Mouse (Mus musculus) gastrocnemius, postnatal 10 days (tissue): ENCODE data around the gene Nxt2. TPM values are rescaled to one million over a fixed set of nuclear protein-coding genes. Genes with fewer than 3 reads are reported as not detected.
A peak's percentile ranks its signal among the peaks of the same experiment; 100 is the strongest.
"Not testable (repeated sequence)": the region's sequence is repeated elsewhere in the genome, so short reads cannot be mapped to it uniquely, and the experiment has no call there.

Source experiments
- DNase-seq: peaks from one replicate; pipeline ENCODE4 v3.0.0; 2021; ENCODE audit warnings: mixed read lengths
- long read RNA-seq, 2 experiments: library from polyadenylated mRNA; stranded (forward); transcript quantifications; one replicate each; pipeline ENCODE4 v2.0.0; 2021
- total RNA-seq, 2 experiments: library from RNA; stranded (reverse); gene quantifications; 2 replicates each; pipeline ENCODE4 v1.2.3; 2021

Gene Nxt2
- total RNA-seq, result 1 to 10 TPM; 3.8 to 4.4 TPM
- long read RNA-seq, experiment 1, partial matches to known transcripts, result 0 of 5 reads
- long read RNA-seq, experiment 1, other reads (novel, unspliced or antisense), result 0 of 5 reads
- long read RNA-seq, experiment 2, partial matches to known transcripts, result 1 of 6 reads
- long read RNA-seq, experiment 2, other reads (novel, unspliced or antisense), result 1 of 6 reads

GRCm38 (mm10) chrX:142226542-142226941 is at the start of gene Nxt2:
TSS of gene Nxt2 (plus strand) at chrX:142226770.
- DNase-seq, result no peak

- no peak for DNase-seq
Observed at GRCm38 (mm10) chrX:142176981-142177380, 49.6 kb upstream of the Nxt2 start.

DNA sequence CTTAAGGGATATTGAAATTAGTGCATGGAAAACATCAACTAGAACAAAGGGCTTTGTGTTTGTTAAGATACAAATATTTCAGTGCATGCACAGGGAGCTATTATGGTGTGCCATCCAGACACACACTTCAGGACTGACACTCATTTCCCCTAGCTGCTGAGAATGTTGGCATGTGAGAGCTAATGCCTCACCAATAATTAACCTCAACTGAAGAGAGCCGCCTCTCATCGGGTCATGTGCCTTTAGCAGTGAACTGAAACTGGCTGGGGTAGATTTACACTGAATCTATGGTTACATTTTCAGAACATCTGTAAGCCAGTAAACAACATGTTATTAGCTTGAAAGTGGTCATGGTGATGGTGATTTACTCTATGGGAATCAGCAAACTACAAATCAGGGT is 44.5 kb upstream of the Nxt2 start:
- no peak for DNase-seq

- peak; percentile 20 for DNase-seq
Observed at GRCm38 (mm10) chrX:142189023-142189703, 37.4 kb upstream of the Nxt2 start.

DNA sequence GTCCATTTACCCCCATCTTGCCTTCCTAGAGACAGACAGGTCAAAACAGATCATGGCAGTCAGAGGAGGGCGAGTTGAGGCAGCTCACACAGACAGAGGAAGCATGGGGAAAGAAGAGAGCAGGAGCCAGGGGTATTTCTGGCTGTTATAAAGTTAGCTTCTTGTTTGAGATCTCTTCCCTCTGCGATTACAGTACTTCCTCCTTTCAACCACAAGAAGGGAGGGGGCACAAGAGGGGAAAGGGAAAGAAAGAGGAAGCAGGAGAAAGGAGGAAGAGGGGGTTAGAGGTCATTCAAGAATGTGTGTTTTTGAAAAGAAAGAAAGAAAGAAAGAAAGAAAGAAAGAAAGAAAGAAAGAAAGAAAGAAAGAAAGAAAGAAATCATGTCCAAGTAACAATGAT is 36.2 kb upstream of the Nxt2 start:
- no peak for DNase-seq

- no peak for DNase-seq
Observed at GRCm38 (mm10) chrX:142194420-142194819, 32.1 kb upstream of the Nxt2 start.

GRCm38 (mm10) chrX:142195551-142195950 is 31.0 kb upstream of the Nxt2 start:
- no peak for DNase-seq

- no peak for DNase-seq
Observed at GRCm38 (mm10) chrX:142196831-142197230, 29.7 kb upstream of the Nxt2 start, which contains the start of gene Gucy2f. TSS of gene Gucy2f (minus strand) at chrX:142196931.

DNA sequence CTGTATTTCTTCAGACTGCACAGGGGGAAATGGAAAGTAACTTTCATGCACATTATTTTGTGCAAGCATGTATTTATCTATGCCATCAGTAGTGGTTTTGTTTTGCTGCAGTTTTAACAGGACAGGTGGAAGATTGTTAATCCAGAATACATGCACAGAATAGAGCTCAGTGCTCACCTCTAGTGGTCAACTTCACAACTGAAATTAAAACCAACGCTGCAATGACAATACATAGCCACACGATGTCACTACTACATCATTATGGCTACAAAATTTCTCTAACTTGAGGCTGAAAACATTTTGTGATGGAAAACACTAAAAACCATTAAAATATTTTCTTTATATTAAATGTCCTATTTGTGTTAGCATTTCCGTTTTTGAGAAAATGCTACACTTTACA is 26.3 kb upstream of the Nxt2 start:
- DNase-seq, result no peak

DNA sequence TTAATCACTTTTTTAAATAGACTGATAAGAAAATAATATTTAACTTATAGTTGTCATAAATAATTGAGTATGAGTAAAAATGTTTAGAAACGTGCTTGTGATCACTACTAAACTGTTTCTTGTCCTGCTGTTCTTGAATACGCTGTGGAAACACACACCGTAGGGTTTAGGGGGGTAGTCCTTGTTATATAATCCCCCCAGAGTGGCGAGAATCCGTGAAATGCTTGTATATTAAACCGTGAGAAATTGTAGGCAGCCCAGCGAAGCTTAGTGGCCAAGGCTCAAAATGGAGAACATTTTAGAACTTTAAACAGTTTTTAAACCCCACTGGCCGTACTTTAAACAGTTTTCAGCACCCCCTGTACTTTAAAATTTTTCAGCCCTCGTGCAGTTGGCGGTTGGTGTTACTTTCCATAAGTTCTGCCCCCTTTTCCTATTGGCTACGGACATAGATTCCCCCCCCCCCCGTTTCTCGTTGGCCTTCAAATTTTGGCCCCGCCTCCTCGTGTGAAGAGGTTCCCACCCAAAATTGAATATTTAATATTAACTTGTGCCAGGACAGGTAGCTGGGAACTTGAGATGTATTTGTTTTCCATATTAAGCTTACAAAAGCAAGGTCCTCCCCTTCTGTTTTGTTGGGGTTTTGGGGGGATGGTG is 956 bp downstream of the Nxt2 start:
- peak; percentile 4 for DNase-seq

- DNase-seq, result peak; percentile 70
Observed at GRCm38 (mm10) chrX:142228055-142228768, 1.6 kb downstream of the Nxt2 start.

- DNase-seq, result no peak
Observed at GRCm38 (mm10) chrX:142228769-142229158, 2.2 kb downstream of the Nxt2 start.

- not testable (repeated sequence) for DNase-seq
Observed at GRCm38 (mm10) chrX:142236146-142236545, 9.6 kb downstream of the Nxt2 start.

GRCm38 (mm10) chrX:142237101-142237500 is 10.5 kb downstream of the Nxt2 start:
- no peak for DNase-seq

- DNase-seq, result no peak
Observed at GRCm38 (mm10) chrX:142245682-142246327, 19.2 kb downstream of the Nxt2 start.

DNA sequence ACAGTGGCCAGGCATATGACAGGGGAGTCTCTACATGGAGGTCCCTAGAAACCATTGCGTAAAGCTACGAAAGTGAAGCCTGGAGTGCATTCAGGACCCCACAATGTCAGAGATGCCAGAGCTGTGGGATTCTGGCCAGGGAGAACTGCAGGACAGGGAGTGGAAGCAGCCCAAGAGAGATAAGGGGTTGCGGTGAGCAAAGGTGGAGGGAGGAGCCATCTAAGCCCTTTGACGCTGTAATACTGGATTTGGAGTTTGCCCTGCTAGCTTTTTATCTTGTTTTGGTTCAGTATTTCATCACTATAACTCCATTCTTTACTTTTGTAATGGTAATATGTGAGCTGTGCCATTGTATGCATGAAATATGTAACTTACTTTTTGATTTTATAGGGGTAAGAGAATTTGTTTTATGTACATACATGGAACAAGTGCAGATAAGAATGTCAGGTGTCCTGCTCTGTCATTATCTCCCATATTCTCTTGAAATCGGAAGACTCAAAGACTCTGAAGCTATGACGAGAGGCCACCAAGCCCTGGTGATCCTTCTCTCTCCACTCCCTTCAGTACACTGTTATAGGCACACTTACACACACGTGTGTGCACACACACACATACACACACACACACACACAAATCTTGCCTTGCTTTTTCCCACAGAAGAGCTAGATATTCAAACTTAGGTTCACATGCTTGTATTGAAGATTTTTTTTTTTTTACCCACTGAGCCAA is 23.6 kb downstream of the Nxt2 start:
- no peak for DNase-seq

GRCm38 (mm10) chrX:142276031-142276430 is 49.5 kb downstream of the Nxt2 start:
- no peak for DNase-seq

DNA sequence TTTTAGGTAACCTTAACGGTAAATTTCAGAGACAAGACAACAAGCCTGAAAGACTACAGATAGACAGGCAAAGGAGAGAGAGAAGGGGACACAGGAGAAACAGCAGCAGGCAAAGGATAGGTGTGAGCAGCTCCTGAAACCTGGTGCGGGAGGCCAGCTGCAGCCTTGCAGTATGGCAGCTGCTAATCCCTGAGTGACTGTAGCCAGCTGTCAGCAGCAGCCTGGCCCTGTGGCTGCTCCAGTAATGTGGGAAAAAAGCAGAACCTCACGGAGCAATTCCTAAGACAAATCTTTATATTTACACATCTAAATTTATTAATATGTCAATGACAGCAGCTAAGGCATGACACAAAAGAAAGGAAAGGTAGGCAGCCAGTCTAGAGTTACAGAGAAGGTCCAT is 50.0 kb downstream of the Nxt2 start:
- no peak for DNase-seq

DNA sequence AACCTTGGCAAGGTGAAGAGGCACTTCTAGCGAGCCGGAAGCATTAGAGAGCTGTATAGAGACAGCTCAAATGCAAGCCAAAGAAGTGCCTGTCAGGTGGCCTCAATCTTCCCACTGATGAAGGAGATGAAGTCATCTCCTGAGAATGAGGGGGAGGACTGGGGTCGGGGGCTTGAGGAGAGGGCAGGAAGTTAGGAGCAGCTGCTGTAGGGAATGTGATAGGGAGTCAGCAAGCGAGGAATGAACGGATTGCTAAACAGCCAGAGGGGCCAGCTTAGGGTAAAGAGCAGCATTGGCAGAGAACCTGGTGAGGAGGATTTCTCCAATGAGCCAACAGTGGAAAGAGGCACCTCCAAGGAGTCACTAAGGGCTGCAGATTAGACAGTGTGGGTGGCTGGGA is 59.3 kb downstream of the Nxt2 start:
- no peak for DNase-seq
